Mouse (Mus musculus) erythroblast, embryonic 14.5 days (primary cell): Measurements from ENCODE around the gene Xaf1.

Experiments used
- GATA1 ChIP-seq: IDR thresholded peaks from 2 replicates; pipeline ENCODE4 v1.6.1; 2012; ENCODE audit warnings: low read length, inconsistent platforms, mixed read lengths
- TAL1 ChIP-seq: IDR thresholded peaks from 3 replicates; pipeline ENCODE4 v1.6.1; 2012; ENCODE audit warnings: low read length, inconsistent platforms, mixed read lengths

GRCm38 (mm10) chr11:72362347-72362741 lies 60.9 kb downstream of the Xaf1 start, which contains the start of gene Tekt1:
- no peak for TF ChIP-seq GATA1
- TF ChIP-seq TAL1 = no peak
